Mouse (Mus musculus) heart, embryonic 11.5 days (tissue): ENCODE results near the gene Gramd4. TPM values are rescaled to one million over a fixed set of nuclear protein-coding genes. Genes with fewer than 3 reads are reported as not detected.
A peak's percentile ranks its signal among the peaks of the same experiment; 100 is the strongest.

ENCODE experiments used
- ATAC-seq: fragments of 200-750 bp; cut with Nextera tagmentation; replicated peaks from 2 replicates; pipeline ENCODE4 v1.8.0; 2017; ENCODE audit warnings: moderate library complexity; ENCODE audit not compliant: insufficient number of reproducible peaks, low FRiP score, low TSS enrichment
- H3K27ac ChIP-seq: fragments of 300-500 bp; sonication (generic); 2 replicates; pipeline ENCODE4 v1.5.1; 2014; ENCODE audit warnings: mild to moderate bottlenecking, low read depth, low read length
- H3K27me3 ChIP-seq: fragments of 300-500 bp; sonication (generic); 2 replicates; pipeline ENCODE4 v1.6.1; 2014; ENCODE audit warnings: mild to moderate bottlenecking, low read length, mixed read lengths; ENCODE audit not compliant: control insufficient read depth, insufficient read depth
- H3K36me3 ChIP-seq: fragments of 300-500 bp; sonication (generic); 2 replicates; pipeline ENCODE4 v1.6.1; 2014; ENCODE audit warnings: mild to moderate bottlenecking, low read length, moderate library complexity, mixed read lengths; ENCODE audit not compliant: control insufficient read depth, insufficient read depth
- H3K4me1 ChIP-seq: fragments of 300-500 bp; sonication (generic); 2 replicates; pipeline ENCODE4 v1.6.1; 2014; ENCODE audit warnings: low read length; ENCODE audit not compliant: control insufficient read depth, insufficient read depth
- H3K4me2 ChIP-seq: fragments of 300-500 bp; sonication (generic); 2 replicates; pipeline ENCODE4 v1.6.1; 2014; ENCODE audit warnings: mild to moderate bottlenecking, moderate library complexity
- H3K4me3 ChIP-seq: fragments of 300-500 bp; sonication (generic); 2 replicates; pipeline ENCODE4 v1.5.1; 2014; ENCODE audit warnings: low read depth, low read length
- H3K9ac ChIP-seq: fragments of 300-500 bp; sonication (generic); 2 replicates; pipeline ENCODE4 v1.6.1; 2014; ENCODE audit warnings: mild to moderate bottlenecking, low read depth, low read length, moderate library complexity
- H3K9me3 ChIP-seq: fragments of 300-500 bp; sonication (generic); replicated peaks from 2 replicates; pipeline ENCODE4 v1.6.1; 2016; ENCODE audit warnings: low read length; ENCODE audit not compliant: control insufficient read depth
- WGBS: fragments of 180-500 bp; shearing (Covaris S2); extraction: QIAGEN DNeasy Blood & Tissue Kit; methylation state at CpG from one replicate; pipeline ENCODE4 v1.1.7; 2014; ENCODE audit not compliant: insufficient replicate concordance; 5-methylcytosine and 5-hydroxymethylcytosine counted together
- polyA plus RNA-seq: library from polyadenylated mRNA; unstranded; fragments of >200 nt; fragmentation: Nextera tagmentation; extraction: Ambion mirVana; gene quantifications from 2 replicates; pipeline ENCODE4 v1.2.1, GENCODE M21; 2014

The Gramd4 gene
- polyA plus RNA-seq, 1 experiment from 2014 or later, result 4.9 TPM

DNA sequence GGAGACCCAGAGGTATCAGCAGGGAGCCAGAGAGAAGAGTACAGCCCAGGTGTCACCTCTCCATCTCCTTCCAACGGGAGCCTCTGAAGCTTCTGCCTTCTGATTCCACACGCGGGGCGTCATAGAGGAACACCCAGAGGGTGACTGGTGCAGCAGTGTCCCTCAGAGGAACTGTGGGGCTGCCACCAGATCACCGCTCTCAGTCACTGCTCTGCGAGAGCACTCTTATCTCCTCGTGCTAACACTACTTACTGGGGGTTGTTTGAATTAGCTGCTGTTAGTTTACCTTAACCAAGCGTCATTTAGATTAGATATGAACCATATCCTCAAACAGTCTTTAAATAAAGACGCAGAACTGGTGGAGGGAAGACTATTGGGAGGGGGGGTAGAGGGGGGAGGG lies 36.2 kb upstream of the Gramd4 start:
- H3K27me3 ChIP-seq, result peaks cover 5% of the 10 kb centered on the region; the same call in 1 of the 2 replicates
- H3K4me3 ChIP-seq, result no peak overlapping the region
- peak overlapping the region; percentile 16; the same call in 1 of the 2 replicates for H3K9ac ChIP-seq
- no peaks in the 10 kb centered on the region for H3K36me3 ChIP-seq
- H3K27ac ChIP-seq, result no peak overlapping the region
- H3K4me1 ChIP-seq, result peaks cover 18% of the 10 kb centered on the region
- WGBS, result 6% methylated on average over 9 of the region's 9 CpGs
- H3K9me3 ChIP-seq, result no peaks in the 10 kb centered on the region
- H3K4me2 ChIP-seq, result peak overlapping the region; percentile 20; the same call in 1 of the 2 replicates
- no peak for ATAC-seq

DNA sequence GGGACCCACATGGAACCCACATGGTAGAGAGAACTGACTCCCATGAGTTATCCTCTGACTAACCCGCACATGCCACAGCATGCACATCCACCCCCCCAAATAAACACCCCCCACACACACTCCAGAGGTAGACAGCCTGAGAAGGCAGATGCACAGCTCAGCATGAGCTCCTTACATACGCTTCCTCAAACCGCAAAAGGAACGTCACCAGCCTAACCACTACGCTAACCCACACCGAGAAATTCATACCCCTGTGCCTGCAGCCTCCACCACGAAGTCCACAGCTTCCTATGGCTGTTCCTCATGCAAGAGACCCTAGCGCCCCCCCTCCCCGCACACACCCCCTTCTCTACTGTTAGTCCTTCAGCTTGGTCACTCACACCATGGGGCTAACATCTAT lies 35.5 kb upstream of the Gramd4 start:
- WGBS, result 71% methylated on average over 9 of the region's 9 CpGs
- no peak for ATAC-seq
- no peaks in the 10 kb centered on the region for H3K36me3 ChIP-seq
- H3K9me3 ChIP-seq, result no peaks in the 10 kb centered on the region
- H3K4me2 ChIP-seq, result no peak overlapping the region
- no peak overlapping the region for H3K4me3 ChIP-seq
- peaks cover 14% of the 10 kb centered on the region for H3K4me1 ChIP-seq
- no peak overlapping the region for H3K27ac ChIP-seq
- H3K9ac ChIP-seq, result no peak overlapping the region
- peaks cover 5% of the 10 kb centered on the region; the same call in 1 of the 2 replicates for H3K27me3 ChIP-seq

DNA sequence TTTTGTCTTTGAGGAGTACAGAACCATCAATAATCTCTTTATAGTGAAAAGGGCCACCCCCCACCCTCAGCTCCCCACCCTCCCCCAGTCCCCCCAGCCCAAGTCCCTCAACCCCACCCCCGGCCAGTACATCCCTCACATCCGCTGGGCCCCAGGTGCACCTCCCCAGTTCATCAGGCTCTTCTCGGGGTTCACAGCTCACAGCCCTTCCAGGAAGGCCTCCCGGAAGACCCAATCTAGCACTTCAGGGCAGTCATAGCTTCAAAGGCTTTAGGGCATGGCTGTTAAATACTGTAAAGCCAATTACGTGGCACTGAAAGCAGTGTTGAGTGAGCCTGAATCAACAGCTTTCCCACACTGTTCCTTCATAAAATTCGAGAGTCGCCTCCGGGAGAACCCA lies 29.6 kb upstream of the Gramd4 start:
- Histone ChIP-seq H3K9me3 (no peaks in the 10 kb centered on the region), H3K27ac (no peak overlapping the region), H3K4me1 (peaks cover 4% of the 10 kb centered on the region), H3K27me3 (peaks cover 12% of the 10 kb centered on the region), H3K4me2 (no peak overlapping the region), H3K9ac (no peak overlapping the region), H3K36me3 (no peaks in the 10 kb centered on the region; the same call in 1 of the 2 replicates), H3K4me3 (no peak overlapping the region)
- no peak for ATAC-seq
- WGBS, result 50% methylated on average over 8 of the region's 8 CpGs

DNA sequence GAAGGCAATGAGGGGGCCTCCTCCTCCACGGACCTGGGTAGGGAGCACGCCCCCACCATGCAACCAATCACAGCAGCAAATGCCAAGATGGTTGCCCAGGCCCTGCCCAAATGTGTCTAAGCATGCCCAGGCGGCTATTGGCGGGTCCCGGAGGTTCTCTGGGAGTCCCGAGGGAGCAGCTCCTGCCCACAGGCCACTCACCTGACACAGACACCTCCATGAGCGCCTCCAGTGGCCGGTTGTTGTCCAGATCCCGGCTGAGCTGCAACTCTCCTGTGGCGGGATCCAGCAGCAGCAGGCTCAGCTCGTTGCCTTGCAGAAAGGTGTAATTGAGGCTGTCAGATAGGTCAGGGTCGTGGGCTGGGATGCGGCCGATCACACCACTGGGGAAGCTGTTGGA lies 27.5 kb upstream of the Gramd4 start:
- WGBS, result 57% methylated on average over 14 of the region's 14 CpGs
- H3K9ac ChIP-seq, result no peak overlapping the region
- peaks cover 4% of the 10 kb centered on the region for H3K4me1 ChIP-seq
- H3K36me3 ChIP-seq, result no peaks in the 10 kb centered on the region; the same call in 1 of the 2 replicates
- no peaks in the 10 kb centered on the region for H3K9me3 ChIP-seq
- peaks cover 25% of the 10 kb centered on the region for H3K27me3 ChIP-seq
- no peak for ATAC-seq
- H3K27ac ChIP-seq, result no peak overlapping the region
- H3K4me2 ChIP-seq, result no peak overlapping the region
- no peak overlapping the region for H3K4me3 ChIP-seq

DNA sequence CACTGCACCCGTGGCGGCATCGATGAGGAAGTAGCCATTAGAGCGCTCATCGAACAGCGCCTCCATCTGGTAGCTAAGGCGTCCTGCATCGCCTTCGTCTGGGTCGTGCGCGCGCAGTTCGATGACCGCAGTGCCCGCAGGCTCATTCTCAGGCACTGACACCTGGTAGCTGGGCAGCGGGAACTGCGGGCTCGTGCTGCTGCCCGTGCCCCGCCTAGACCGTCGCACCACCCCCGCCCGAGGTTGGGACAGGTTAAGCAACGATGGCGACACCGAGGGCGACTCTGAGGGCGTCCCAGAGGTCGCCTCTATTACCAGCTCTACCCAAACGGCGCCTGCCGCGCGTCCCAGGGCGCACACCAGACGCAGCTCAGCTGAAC lies 24.7 kb upstream of the Gramd4 start:
- peak overlapping the region; percentile 67 for H3K9ac ChIP-seq
- H3K36me3 ChIP-seq, result no peaks in the 10 kb centered on the region; the same call in 1 of the 2 replicates
- no peak overlapping the region for H3K27ac ChIP-seq
- ATAC-seq, result no peak
- peak overlapping the region; percentile 90 for H3K4me2 ChIP-seq
- peaks cover 27% of the 10 kb centered on the region for H3K27me3 ChIP-seq
- H3K4me1 ChIP-seq, result peaks cover 4% of the 10 kb centered on the region
- 2% methylated on average over 38 of the region's 38 CpGs for WGBS
- H3K4me3 ChIP-seq, result peak overlapping the region; percentile 62
- H3K9me3 ChIP-seq, result no peaks in the 10 kb centered on the region

DNA sequence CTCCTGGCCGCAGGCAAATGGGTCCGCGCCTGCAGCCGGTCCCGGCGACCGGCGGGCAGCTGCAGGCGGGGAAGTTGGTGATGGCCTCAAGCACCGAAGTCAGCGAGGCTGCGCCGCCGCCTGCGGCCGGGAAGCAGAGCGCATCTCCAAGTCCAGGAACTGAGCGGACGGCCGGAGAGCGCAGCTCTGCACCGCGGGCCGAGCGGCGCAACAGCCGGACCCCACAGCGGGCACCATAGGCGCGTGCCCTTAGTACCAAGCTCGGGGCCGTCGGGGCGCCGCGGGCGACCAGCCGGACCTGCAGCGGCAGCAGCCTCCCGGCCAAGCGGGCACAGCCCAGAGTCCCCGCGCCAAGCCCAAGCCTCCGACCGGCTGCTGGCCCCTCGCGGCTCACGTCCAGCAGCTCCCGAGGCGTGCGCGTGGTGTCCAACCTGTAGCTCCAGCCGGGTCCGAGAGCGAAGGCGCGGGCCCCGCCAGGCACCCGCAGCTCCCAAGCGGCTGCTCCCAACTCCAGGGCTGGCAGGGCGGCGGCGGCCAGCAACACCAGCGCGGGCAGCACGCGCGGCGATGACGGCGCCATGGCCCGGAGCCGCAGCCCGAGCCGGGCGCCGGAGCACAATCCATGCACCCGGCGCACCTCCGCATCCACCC lies 24.2 kb upstream of the Gramd4 start, which contains the start of gene Celsr1:
Gene Celsr1 (minus strand): TSS at position 587 of the 651 bp plus-strand sequence.
- Histone ChIP-seq H3K4me2 (peak within 1 kb of the TSS; percentile 90), H3K9me3 (no peaks in the 10 kb centered on the region), H3K4me1 (peaks cover 4% of the 10 kb centered on the region), H3K36me3 (no peaks in the 10 kb centered on the region; the same call in 1 of the 2 replicates), H3K27me3 (peaks cover 27% of the 10 kb centered on the region), H3K9ac (peak within 1 kb of the TSS; percentile 67), H3K4me3 (peak within 1 kb of the TSS; percentile 62), H3K27ac (0 out of 2 replicates have a peak within 1 kb of the TSS, but pooled peaks have one; percentile 46)
- under 1% methylated on average over 80 of the region's 80 CpGs for WGBS
- peak; percentile 13; the same call in 1 of the 2 replicates for ATAC-seq

DNA sequence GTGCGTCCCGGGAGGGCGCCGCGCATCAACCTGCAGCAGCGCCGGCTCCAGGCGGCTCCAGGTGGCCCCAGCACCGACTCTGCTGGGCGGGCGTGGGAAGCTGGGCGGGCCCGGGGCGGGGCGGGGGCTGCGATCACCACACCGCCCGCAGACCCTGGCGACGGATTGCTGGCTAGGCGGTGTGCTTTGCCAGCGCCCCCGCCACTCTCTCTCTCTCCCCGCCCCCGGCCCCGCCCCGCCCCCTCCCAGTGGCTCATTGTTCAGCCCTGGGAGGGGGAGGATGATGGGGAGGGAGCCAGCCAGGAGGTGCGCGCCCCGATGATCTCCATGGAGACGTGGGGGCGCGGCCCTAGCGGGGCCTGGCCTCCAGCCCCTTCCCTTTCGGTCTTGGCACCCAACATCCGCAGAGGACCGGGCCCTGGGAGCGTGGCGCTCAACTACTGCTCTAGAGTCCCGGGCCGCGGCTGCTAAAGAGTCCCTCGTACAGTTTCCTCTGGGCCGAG lies 23.4 kb upstream of the Gramd4 start:
- WGBS, result 1% methylated on average over 32 of the region's 44 CpGs
- H3K9me3 ChIP-seq, result no peaks in the 10 kb centered on the region
- peaks cover 4% of the 10 kb centered on the region for H3K4me1 ChIP-seq
- no peaks in the 10 kb centered on the region; the same call in 1 of the 2 replicates for H3K36me3 ChIP-seq
- H3K4me3 ChIP-seq, result peak overlapping the region; percentile 62
- H3K27ac ChIP-seq, result 0 out of 2 replicates have a peak overlapping the region, but pooled peaks have one; percentile 29
- H3K9ac ChIP-seq, result peak overlapping the region; percentile 67; the same call in 1 of the 2 replicates
- peak; percentile 62 for ATAC-seq
- H3K27me3 ChIP-seq, result peaks cover 28% of the 10 kb centered on the region
- H3K4me2 ChIP-seq, result peak overlapping the region; percentile 90

DNA sequence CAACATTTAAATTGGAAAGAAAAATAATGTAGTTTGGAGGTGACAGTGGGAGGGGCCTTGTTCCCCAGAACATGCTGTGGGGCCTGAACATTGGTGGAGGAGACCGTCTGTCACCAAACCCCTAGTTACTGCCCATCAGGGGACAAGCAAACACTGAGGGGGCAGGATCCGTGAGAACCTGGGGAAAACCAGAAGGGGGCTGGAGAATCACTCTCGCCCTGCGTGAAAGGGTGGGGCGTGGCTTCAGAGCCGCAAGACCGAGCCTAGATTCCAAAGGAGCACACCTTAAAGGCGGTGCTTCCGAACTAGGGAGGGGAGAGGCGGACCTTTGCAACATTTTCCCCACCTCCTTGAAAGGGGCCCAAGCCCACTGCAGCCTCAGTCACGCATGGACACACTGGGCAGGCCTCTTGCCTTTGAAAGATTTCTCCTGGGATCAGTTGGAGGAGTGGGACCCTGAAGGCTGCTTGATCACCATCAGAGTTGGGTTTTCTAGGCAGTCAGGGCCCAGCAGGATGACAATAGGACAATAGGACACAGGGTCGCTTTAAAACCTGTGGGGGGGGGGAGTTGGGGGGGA lies 22.6 kb upstream of the Gramd4 start:
- H3K27ac ChIP-seq, result no peak overlapping the region
- H3K36me3 ChIP-seq, result no peaks in the 10 kb centered on the region; the same call in 1 of the 2 replicates
- 3% methylated on average over 12 of the region's 12 CpGs for WGBS
- H3K4me1 ChIP-seq, result peaks cover 4% of the 10 kb centered on the region
- peaks cover 35% of the 10 kb centered on the region for H3K27me3 ChIP-seq
- H3K4me3 ChIP-seq, result peak overlapping the region; percentile 62
- no peaks in the 10 kb centered on the region for H3K9me3 ChIP-seq
- H3K9ac ChIP-seq, result no peak overlapping the region; the same call in 1 of the 2 replicates
- ATAC-seq, result no peak
- H3K4me2 ChIP-seq, result peak overlapping the region; percentile 90
